Mouse (Mus musculus): ENCODE results near the gene Nlrx1. TPM values are rescaled to one million over a fixed set of nuclear protein-coding genes. Genes with fewer than 3 reads are reported as not detected.

The Nlrx1 gene
- total RNA-seq, 4 experiments from 2014 or later: 20.5 to 24.7 (median 22.6) TPM

DNA sequence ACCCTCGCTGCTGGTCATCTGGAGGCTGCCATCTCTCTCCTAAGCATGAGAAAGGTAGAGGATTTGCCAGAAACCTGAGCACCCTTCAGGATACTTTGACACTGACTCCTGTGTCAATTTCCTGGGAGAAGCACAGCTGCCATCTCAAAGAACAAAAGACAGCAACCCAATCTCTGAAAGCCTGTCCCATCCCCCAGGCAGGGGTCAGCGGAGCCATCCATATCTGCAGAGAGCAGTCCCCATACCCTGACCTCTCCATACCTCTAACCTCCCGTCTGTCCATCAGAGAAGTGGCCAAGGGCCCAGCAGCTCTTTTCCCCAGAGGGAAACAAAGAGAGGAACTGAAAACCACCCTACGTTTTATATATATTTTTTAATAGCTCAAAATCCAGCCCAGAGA is 31.8 kb downstream of the Nlrx1 start:
- DNase-seq (ENCODE audit: low spot score in 2 of 2): no peak

DNA sequence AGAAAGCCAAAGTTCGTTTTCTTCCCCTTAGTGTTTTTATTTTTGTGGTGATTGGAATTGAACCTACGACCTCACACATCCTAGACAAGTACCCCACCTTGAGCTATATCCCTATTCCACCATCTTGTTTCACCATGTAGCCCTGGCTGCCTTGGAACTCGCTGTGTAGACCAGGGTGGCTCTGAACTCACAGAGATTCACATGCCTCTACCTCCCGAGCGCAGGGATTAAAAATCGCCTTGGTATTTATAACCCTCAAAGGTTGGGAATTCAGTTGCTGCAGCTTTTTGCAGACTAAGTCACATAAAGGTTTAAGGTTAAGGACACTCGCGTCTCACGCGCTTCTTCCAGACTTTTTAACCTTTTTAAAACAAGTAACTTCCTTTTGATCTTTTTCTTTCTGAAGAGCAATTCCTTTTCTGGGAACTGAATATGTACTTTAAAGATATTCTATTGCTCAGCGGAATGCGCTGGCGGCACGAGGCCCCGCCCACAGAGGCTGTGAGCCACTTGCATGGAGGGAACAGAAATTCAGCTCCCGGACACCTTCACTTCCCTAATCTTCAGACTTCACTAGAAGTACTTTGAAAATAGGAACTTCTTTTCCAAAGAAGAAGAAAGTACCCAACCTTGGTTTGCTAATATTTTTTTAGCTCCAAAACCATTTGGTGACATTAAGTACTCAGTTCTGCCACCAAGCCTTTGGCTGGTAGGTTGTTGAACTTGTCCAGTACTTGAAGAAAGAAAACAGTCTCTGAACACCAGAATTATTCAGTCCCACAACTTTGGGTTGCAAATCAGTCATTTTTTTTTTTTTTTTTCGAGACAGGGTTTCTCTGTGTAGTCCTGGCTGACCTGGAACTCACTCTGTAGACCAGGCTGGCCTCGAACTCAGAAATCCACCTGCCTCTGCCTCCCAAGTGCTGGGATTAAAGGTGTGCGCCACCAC is 33.6 kb downstream of the Nlrx1 start:
- peak in 1 of 2 experiments; percentile 37 for DNase-seq (ENCODE audit: low spot score in 2 of 2)

DNA sequence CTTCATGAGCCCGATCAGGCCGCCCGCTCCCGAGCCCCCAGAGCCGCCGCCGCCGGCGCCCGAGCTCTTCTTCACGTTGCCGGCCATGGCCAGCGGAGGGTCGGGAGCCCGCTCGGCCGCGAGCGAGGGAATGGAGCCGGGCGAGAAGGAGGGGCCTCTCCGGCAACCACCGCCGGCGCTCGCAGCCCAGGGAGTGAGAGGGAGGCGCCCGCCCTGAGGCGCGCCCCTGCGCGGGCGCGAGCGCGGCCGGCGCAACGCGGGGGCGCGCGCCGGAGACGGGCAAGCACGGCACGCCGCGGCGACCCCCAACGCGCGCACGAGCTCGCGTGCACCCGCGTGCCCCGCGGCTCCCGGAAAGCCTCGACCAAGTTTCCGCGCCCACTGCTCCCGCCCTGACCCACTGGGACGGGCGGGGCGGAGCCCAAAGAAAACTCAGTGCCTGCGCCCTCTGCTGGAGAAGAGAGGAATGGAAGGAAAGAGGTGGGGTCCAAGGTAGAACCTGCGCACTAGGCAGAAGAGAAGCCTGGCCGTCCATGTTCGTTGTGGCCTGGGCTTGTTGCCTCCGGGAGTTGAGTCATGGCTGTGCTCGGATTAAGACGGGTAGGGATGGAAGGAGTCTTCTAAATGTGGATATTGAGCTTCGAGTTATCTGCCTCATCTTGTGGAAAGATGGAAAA is 34.5 kb downstream of the Nlrx1 start, which contains the start of gene Cbl:
TSS of gene Cbl (minus strand) at position 248 of the 677 bp plus-strand sequence.
- peak; percentile 97 to 98 for DNase-seq (ENCODE audit: low spot score in 2 of 2)

DNA sequence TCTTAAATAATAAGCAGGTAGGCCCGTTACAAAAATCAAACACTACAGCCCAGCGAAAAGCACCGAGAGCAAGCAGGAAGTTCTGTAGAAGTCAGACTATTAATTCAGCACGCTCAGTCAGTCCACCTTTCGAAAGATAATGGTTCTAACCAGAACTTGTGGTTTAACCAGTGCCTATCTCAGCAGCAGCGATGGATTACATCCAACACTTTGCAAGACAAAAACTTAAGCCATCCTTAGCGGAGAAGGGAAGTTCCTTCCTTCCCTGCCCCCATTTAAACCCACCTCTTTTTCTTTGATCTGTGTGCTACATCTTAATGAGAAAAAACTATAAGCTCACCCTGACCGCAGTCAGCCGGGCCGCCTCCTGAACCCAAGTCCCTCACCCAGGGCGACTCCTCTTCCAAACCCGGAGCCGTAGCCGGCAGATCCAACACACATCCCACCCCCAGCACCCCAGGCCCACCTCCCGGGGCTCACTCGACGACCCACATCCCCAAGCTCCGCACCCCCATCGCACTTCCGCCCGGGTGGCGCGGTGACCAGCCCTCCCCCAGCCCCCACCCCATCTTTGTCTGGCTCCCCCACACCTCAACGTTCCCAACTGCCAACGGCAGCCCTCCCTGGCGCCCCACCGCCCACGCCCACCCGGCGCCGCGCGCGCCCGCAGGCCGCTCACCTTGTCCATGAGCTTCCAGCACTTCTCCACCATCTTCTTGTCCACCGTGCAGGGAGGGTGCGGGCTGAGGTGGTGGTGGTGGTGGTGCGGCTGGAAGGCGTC is 35.2 kb downstream of the Nlrx1 start:
- no peak for DNase-seq (ENCODE audit: low spot score in 2 of 2)

DNA sequence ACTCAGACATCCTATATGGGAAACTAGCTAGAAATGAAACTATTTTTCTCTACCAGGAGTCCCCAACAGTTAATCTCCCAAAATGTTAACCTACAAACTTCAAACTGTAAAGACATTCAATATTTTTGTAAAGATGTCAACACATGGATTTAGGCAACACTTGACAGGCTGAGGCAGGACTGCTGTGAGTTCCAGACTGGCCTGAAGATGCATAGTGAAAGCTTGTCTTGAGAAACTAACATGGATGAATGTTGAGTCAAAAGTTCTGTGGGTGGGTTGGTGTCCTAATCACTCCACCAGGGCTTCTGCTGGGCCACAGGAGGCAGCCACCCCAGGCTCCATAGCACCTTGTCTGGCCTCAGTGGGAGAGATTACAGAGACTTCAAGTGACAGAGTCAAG is 36.8 kb downstream of the Nlrx1 start:
- no peak for DNase-seq (ENCODE audit: low spot score in 2 of 2)

DNA sequence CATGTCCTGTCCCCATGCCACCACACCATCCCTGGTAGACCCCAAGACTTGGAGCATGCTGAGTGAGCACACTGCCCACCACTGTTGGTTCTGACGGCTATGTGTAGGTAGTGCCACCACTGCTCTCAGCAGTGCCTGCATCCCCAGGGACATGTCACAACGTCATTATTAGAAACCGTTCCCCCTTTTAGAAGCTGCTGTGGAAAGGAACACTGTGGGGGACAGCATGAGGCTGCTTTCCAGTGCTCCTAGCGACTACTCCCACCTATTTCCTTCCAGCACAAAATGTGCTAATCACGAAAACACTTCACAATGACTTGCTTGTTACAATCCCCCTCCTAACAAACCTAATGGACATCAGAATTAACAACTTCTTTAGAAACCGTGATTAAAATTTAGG is 42.4 kb downstream of the Nlrx1 start:
- no peak for DNase-seq (ENCODE audit: low spot score in 2 of 2)

DNA sequence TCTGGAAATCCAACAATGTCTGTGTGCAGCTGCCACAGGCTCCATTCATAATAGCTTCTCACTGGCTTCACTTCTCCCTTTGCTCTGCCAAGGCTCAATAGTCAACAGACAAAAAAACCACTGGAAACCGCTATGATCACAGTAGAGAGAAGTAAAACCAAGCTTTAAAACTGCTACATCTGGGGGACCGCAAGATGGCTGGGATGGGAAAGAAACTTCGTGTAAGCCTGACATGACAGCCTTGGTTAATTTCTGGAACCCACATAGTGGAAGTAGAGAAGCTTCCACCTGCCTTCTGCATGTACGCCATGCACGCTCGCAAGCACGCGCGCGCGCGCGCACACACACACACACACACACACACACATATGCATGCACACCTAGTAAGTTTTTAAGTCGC is 54.9 kb downstream of the Nlrx1 start:
- DNase-seq (ENCODE audit: low spot score in 2 of 2): no peak

DNA sequence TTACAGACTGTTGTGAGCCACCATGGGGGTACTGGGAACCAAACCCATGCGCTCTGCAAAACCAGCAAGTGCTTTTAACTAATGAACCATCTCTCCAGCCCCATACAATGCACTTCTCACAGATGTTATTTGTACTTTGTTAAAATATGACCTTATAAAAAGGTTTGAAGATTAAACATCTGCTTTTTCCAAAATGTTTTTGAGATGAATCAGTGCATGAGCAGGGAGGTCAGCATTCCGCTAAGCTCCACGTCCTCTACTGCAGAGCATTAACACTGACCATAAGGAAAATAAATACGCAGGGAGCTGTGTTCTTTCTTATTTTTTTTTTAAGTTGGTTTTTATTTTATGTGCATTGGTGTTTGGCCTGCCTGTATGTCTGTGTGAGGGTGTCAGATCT is 56.0 kb downstream of the Nlrx1 start:
- no peak for DNase-seq (ENCODE audit: low spot score in 2 of 2)

DNA sequence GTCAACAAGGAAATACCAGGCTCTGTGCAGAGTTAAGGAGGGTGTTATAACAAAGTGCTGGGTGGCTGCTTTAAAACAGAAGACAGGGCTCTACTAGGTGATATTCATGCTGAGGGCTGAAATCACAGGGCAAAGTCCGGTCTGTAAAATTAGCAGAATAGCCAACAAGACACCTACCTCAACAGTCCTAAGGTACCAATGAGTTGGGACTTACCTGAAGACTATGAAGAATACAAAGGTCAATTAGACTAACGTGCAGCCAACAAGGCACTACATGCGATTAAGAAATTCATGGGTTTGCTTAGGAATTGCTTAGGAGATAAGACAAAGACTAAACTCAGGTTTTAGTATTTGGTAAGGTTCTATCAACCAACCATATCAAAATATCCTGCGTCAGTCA is 59.0 kb downstream of the Nlrx1 start:
- DNase-seq (ENCODE audit: low spot score in 2 of 2): no peak

DNA sequence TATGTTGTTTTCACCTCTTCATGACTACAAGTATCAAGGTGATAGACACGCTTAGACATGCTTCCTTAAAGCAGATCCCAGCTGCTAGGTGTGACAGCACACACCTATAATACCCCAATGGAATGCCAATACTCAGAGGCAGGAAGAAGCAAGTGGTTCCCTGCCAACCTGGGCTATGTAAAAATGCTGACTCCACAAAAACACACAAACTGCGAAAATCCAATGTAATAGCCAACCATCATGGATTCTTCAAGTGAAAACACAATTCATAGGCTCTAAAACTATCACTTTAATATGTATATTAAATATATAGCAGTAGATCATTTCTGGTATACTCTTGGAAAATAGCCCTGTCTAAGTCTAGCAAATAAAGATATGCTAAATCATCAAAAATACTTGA is 60.6 kb downstream of the Nlrx1 start:
- DNase-seq (ENCODE audit: low spot score in 2 of 2): no peak

Other genes with a start within 250 kb of the Nlrx1 start
- gene Thy1, start 225.2 kb downstream of the Nlrx1 start, total RNA-seq (2022): 1 to 10 TPM; 4.3 to 7.6 (median 5.8) TPM
- 100 to 1,000 TPM; 222 to 251 (median 237) TPM for gene Usp2, start 201.6 kb downstream of the Nlrx1 start, total RNA-seq (2022)
- not detected for gene Mfrp, start 166.9 kb downstream of the Nlrx1 start, total RNA-seq (2022)
- 1 to 10 TPM; 1.6 to 4.2 (median 3.0) TPM for gene C1qtnf5, start 161.4 kb downstream of the Nlrx1 start, total RNA-seq (2022)
- gene Gm49380, start 155.1 kb downstream of the Nlrx1 start, total RNA-seq (2022): under 1 TPM; 0.31 to 0.60 (median 0.38) TPM
- 1 to 10 TPM; 1.7 to 2.9 (median 2.6) TPM for gene Rnf26, start 155.1 kb downstream of the Nlrx1 start, total RNA-seq (2022)
- 10 to 100 TPM; 15.4 to 33.9 (median 26.2) TPM for gene Mcam, start 134.1 kb downstream of the Nlrx1 start, total RNA-seq (2022)
- gene Cbl, start 34.5 kb downstream of the Nlrx1 start, total RNA-seq (2022): 10 to 100 TPM in 1 of 4 experiments, 1 to 10 TPM in 3; 5.1 to 10.2 (median 7.3) TPM
- gene Ccdc153, start 27.9 kb downstream of the Nlrx1 start, total RNA-seq (2022): not detected
- gene Pdzd3, start 17.1 kb downstream of the Nlrx1 start, total RNA-seq (2022): 1 to 10 TPM in 1 of 4 experiments, under 1 TPM in 3; 0.56 to 1.0 (median 0.95) TPM
- under 1 TPM; 0.12 to 0.70 (median 0.30) TPM for gene Abcg4, start 20.0 kb upstream of the Nlrx1 start, total RNA-seq (2022)
- 1 to 10 TPM; 4.5 to 9.6 (median 7.2) TPM for gene Hinfp, start 37.1 kb upstream of the Nlrx1 start, total RNA-seq (2022)
- gene C2cd2l, start 51.7 kb upstream of the Nlrx1 start, total RNA-seq (2022): 10 to 100 TPM; 10.4 to 18.9 (median 15.2) TPM
- gene Dpagt1, start 57.4 kb upstream of the Nlrx1 start, total RNA-seq (2022): 10 to 100 TPM; 10.9 to 14.8 (median 13.0) TPM
- gene H2afx, start 66.1 kb upstream of the Nlrx1 start, total RNA-seq (2022): 10 to 100 TPM in 1 of 4 experiments, 1 to 10 TPM in 3; 7.8 to 10.3 (median 8.7) TPM
- gene Hmbs, start 75.6 kb upstream of the Nlrx1 start, total RNA-seq (2022): 10 to 100 TPM; 24.2 to 26.1 (median 25.2) TPM
- gene Vps11, start 93.1 kb upstream of the Nlrx1 start, total RNA-seq (2022): 10 to 100 TPM; 17.6 to 19.0 (median 18.3) TPM
- gene Hyou1, start 110.9 kb upstream of the Nlrx1 start, total RNA-seq (2022): 10 to 100 TPM; 24.2 to 32.0 (median 25.9) TPM
- 100 to 1,000 TPM in 3 of 4 experiments, 10 to 100 TPM in 1; 96.0 to 131 (median 127) TPM for gene Slc37a4, start 128.3 kb upstream of the Nlrx1 start, total RNA-seq (2022)
- 100 to 1,000 TPM; 854 to 938 (median 914) TPM for gene Rps25, start 138.5 kb upstream of the Nlrx1 start, total RNA-seq (2022)
- 10 to 100 TPM; 17.5 to 23.0 (median 19.5) TPM for gene Trappc4, start 139.0 kb upstream of the Nlrx1 start, total RNA-seq (2022)
- 1 to 10 TPM; 1.6 to 4.5 (median 3.4) TPM for gene Ccdc84, start 150.0 kb upstream of the Nlrx1 start, total RNA-seq (2022)
- not detected for gene Foxr1, start 172.5 kb upstream of the Nlrx1 start, total RNA-seq (2022)
- under 1 TPM in 2 of 4 experiments, not detected in 2; 0.29 to 0.54 TPM for gene Upk2, start 186.4 kb upstream of the Nlrx1 start, total RNA-seq (2022)
- 10 to 100 TPM; 36.4 to 43.8 (median 41.7) TPM for gene Bcl9l, start 214.2 kb upstream of the Nlrx1 start, total RNA-seq (2022)

Measured in gastrocnemius, adult 8-10 months (tissue).